Mouse (Mus musculus): Measurements from ENCODE around the gene Rhoq. TPM values are rescaled to one million over a fixed set of nuclear protein-coding genes. Genes with fewer than 3 reads are reported as not detected.

Rhoq gene
- total and polyA plus RNA-seq, 2 experiments from 2014 or later = 5.9 to 51.7 TPM

DNA sequence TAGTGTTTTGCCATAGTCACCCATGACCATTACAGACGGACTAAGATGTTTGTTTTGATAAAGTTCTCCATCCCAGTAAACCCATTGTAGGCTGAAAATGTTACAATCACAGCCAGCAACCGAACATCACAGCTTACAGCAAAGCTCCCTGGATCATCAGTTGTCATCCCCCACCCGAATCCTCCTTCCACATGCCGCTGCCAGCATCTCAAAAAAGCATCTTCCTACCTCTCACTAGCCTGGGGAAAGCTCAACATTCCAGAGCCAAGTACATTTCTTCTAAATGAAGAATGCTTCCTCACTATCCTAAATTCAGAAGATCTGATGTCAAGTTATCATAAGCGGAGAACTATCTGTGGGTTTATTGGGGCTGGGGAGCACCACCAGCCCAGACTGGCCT lies 75.6 kb downstream of the Rhoq start:
- H3K27me3 ChIP-seq (ENCODE audit: insufficient read depth, low read length) = no peaks in the 10 kb centered on the region
- H3K36me3 ChIP-seq (ENCODE audit: insufficient read depth, low read length) = 0 out of 2 replicates have a peak, but pooled peaks cover 14% of the 10 kb centered on the region
- DNase-seq (ENCODE audit: low spot score) (no peak), ATAC-seq (no peak)
- no peak for TF ChIP-seq CTCF (IDR thresholded peaks at IDR 0.05; ENCODE audit: low read depth)
- no peaks in the 10 kb centered on the region for H3K9me3 ChIP-seq (ENCODE audit: low read length)
- no peak overlapping the region for H3K9ac ChIP-seq (replicated peaks; ENCODE audit: low read length)
- H3K4me1 ChIP-seq (ENCODE audit: insufficient read depth, low read length) = no peaks in the 10 kb centered on the region
- H3K27ac ChIP-seq = no peak overlapping the region
- 93% methylated on average over 5 of the region's 5 CpGs for WGBS
- H3K4me3 ChIP-seq (ENCODE audit: low read length) = no peak overlapping the region
- no peak overlapping the region for H3K4me2 ChIP-seq (ENCODE audit: low read depth, low read length)

DNA sequence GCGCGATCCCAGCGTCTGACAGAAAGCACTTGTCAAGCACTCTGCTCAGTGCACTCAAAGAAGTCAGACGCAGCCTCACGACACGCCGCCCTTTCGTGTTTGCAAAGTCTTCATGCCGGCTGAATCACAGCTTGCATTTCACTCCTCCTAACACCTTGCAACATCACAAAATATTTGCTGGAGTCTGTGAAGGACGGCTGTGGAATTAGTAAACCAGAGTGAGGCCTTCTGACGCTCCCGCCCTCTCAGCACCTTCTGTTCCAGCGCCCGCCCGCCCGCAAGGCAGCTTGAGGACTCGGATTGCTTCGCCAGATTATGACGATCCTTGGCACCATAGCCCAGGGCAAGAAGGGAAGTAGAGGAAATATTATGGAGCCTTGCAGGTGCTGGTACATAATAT lies 78.9 kb downstream of the Rhoq start:
- Histone ChIP-seq H3K4me1 (ENCODE audit: insufficient read depth, low read length) (no peaks in the 10 kb centered on the region), H3K9ac (replicated peaks; ENCODE audit: low read length) (no peak overlapping the region), H3K27ac (no peak overlapping the region), H3K4me3 (ENCODE audit: low read length) (no peak overlapping the region), H3K4me2 (ENCODE audit: low read depth, low read length) (no peak overlapping the region), H3K27me3 (ENCODE audit: insufficient read depth, low read length) (no peaks in the 10 kb centered on the region), H3K9me3 (ENCODE audit: low read length) (no peaks in the 10 kb centered on the region), H3K36me3 (ENCODE audit: insufficient read depth, low read length) (no peaks in the 10 kb centered on the region)
- ATAC-seq (no peak), DNase-seq (ENCODE audit: low spot score) (no peak)
- WGBS = 64% methylated on average over 19 of the region's 19 CpGs
- no peak for TF ChIP-seq CTCF (IDR thresholded peaks at IDR 0.05; ENCODE audit: low read depth)

DNA sequence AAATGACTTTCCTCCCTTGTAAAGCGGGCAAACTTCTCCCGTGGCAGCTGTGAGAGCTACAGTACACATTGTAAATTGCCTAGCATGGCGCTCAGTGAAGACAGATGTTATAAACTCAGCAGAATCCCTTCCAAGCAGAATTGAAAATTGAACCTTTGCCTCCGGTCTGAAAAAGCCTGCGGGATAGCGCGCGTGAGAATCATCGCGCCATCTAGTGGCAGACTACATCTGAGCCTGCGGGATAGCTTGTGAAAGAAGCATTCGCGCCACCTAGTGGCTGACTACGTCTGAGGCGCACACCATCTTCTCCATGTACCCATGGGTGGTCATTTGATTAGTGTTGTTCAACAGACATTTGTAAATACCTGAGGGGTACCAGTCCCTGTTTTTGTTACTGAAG lies 81.5 kb downstream of the Rhoq start:
- H3K9ac ChIP-seq (replicated peaks; ENCODE audit: low read length) = no peak overlapping the region
- H3K27ac ChIP-seq = no peak overlapping the region
- no peaks in the 10 kb centered on the region for H3K36me3 ChIP-seq (ENCODE audit: insufficient read depth, low read length)
- peak; percentile 85 for ATAC-seq
- no peaks in the 10 kb centered on the region for H3K27me3 ChIP-seq (ENCODE audit: insufficient read depth, low read length)
- no peak overlapping the region for H3K4me2 ChIP-seq (ENCODE audit: low read depth, low read length)
- no peak overlapping the region for H3K4me3 ChIP-seq (ENCODE audit: low read length)
- 2% methylated on average over 15 of the region's 15 CpGs for WGBS
- peak; percentile 98 for DNase-seq (ENCODE audit: low spot score)
- TF ChIP-seq CTCF (IDR thresholded peaks at IDR 0.05; ENCODE audit: low read depth) = peak; percentile 100
- no peaks in the 10 kb centered on the region for H3K4me1 ChIP-seq (ENCODE audit: insufficient read depth, low read length)
- no peaks in the 10 kb centered on the region for H3K9me3 ChIP-seq (ENCODE audit: low read length)

DNA sequence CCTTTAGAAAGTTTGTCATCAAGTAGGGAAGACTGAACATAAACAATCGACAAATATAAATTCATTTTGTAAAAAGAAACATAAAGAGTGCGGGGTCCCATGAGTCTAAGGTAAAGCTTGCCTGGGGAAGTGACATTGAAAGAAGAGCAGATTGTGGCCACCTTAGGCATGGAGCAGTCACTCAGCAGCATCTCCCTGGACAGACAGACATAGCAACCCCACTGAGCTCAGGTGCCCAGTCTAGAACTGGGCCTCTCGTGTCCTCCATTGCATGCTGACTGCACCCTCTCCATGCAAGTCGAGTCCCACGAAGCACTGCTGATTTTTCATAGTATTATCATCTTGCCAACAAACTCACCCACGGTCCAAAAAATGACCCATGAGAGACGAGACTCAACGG lies 81.9 kb downstream of the Rhoq start:
- H3K36me3 ChIP-seq (ENCODE audit: insufficient read depth, low read length) = no peaks in the 10 kb centered on the region
- 76% methylated on average over 8 of the region's 8 CpGs for WGBS
- H3K27me3 ChIP-seq (ENCODE audit: insufficient read depth, low read length) = no peaks in the 10 kb centered on the region
- no peak overlapping the region for H3K4me3 ChIP-seq (ENCODE audit: low read length)
- no peaks in the 10 kb centered on the region for H3K4me1 ChIP-seq (ENCODE audit: insufficient read depth, low read length)
- DNase-seq (ENCODE audit: low spot score) (no peak), ATAC-seq (no peak)
- no peak overlapping the region for H3K9ac ChIP-seq (replicated peaks; ENCODE audit: low read length)
- no peak for TF ChIP-seq CTCF (IDR thresholded peaks at IDR 0.05; ENCODE audit: low read depth)
- no peaks in the 10 kb centered on the region for H3K9me3 ChIP-seq (ENCODE audit: low read length)
- H3K27ac ChIP-seq = no peak overlapping the region
- H3K4me2 ChIP-seq (ENCODE audit: low read depth, low read length) = no peak overlapping the region

Other genes with a start within 250 kb of the Rhoq start
- gene Epas1, start 209.4 kb upstream of the Rhoq start, total RNA-seq (2014; rRNA removed) = 16.7 and 18.1 TPM in 2 replicates
- 5.3 and 5.6 TPM in 2 replicates for gene Epas1, start 209.4 kb upstream of the Rhoq start, polyA plus RNA-seq (2015; fragmentation: Nextera tagmentation; extraction: Ambion mirVana)
- gene Tmem247, start 45.7 kb upstream of the Rhoq start, total RNA-seq (2014; rRNA removed) = not detected in 2 replicates
- gene Tmem247, start 45.7 kb upstream of the Rhoq start, polyA plus RNA-seq (2015; fragmentation: Nextera tagmentation; extraction: Ambion mirVana) = not detected in 2 replicates
- not detected in 2 replicates for gene Atp6v1e2, start 15.2 kb upstream of the Rhoq start, total RNA-seq (2014; rRNA removed)
- 0.24 TPM in 1 of 2 replicates, not detected in the other for gene Atp6v1e2, start 15.2 kb upstream of the Rhoq start, polyA plus RNA-seq (2015; fragmentation: Nextera tagmentation; extraction: Ambion mirVana)
- gene Pigf, start 62.3 kb downstream of the Rhoq start, total RNA-seq (2014; rRNA removed) = 12.8 and 15.7 TPM in 2 replicates
- 31.3 and 33.3 TPM in 2 replicates for gene Pigf, start 62.3 kb downstream of the Rhoq start, polyA plus RNA-seq (2015; fragmentation: Nextera tagmentation; extraction: Ambion mirVana)
- 37.3 and 53.7 TPM in 2 replicates for gene Cript, start 62.5 kb downstream of the Rhoq start, total RNA-seq (2014; rRNA removed)
- 184 and 186 TPM in 2 replicates for gene Cript, start 62.5 kb downstream of the Rhoq start, polyA plus RNA-seq (2015; fragmentation: Nextera tagmentation; extraction: Ambion mirVana)
- gene Socs5, start 144.6 kb downstream of the Rhoq start, total RNA-seq (2014; rRNA removed) = 13.8 and 18.9 TPM in 2 replicates
- gene Socs5, start 144.6 kb downstream of the Rhoq start, polyA plus RNA-seq (2015; fragmentation: Nextera tagmentation; extraction: Ambion mirVana) = 12.3 and 13.7 TPM in 2 replicates

All from hindbrain, postnatal 0 days (tissue).